Mouse (Mus musculus) forebrain, embryonic 16.5 days (tissue): Measurements from ENCODE around the gene Fstl1. TPM values are rescaled to one million over a fixed set of nuclear protein-coding genes. Genes with fewer than 3 reads are reported as not detected.

Experiments used
- ATAC-seq: fragments of 200-750 bp; cut with Nextera tagmentation; 2 replicates; pipeline ENCODE4 v1.8.0; 2017; ENCODE audit warnings: mild to moderate bottlenecking, moderate library complexity
- H3K27ac ChIP-seq: fragments of 300-500 bp; sonication (generic); 2 replicates; pipeline ENCODE4 v1.5.1; 2014; ENCODE audit warnings: low read length, control low read depth
- H3K27me3 ChIP-seq: fragments of 300-500 bp; sonication (generic); replicated peaks from 2 replicates; pipeline ENCODE4 v1.6.1; 2014; ENCODE audit warnings: low read length; ENCODE audit not compliant: control insufficient read depth, insufficient read depth
- H3K36me3 ChIP-seq: fragments of 300-500 bp; sonication (generic); 2 replicates; pipeline ENCODE4 v1.6.1; 2014; ENCODE audit not compliant: control insufficient read depth, insufficient read depth
- H3K4me1 ChIP-seq: fragments of 300-500 bp; sonication (generic); replicated peaks from 2 replicates; pipeline ENCODE4 v1.6.1; 2014; ENCODE audit warnings: low read length; ENCODE audit not compliant: control insufficient read depth, insufficient read depth
- H3K4me2 ChIP-seq: fragments of 300-500 bp; sonication (generic); 2 replicates; pipeline ENCODE4 v1.6.1; 2014; ENCODE audit warnings: mild to moderate bottlenecking, low read length, control low read depth
- H3K4me3 ChIP-seq: fragments of 300-500 bp; sonication (generic); replicated peaks from 2 replicates; pipeline ENCODE4 v1.5.1; 2014; ENCODE audit warnings: mild to moderate bottlenecking, low read length, control low read depth
- H3K9ac ChIP-seq: fragments of 300-500 bp; sonication (generic); replicated peaks from 2 replicates; pipeline ENCODE4 v1.6.1; 2014; ENCODE audit warnings: low read depth, low read length, control low read depth
- H3K9me3 ChIP-seq: fragments of 300-500 bp; sonication (generic); 2 replicates; pipeline ENCODE4 v1.6.1; 2016; ENCODE audit warnings: low read length; ENCODE audit not compliant: control insufficient read depth
- WGBS: fragments of 180-500 bp; shearing (Covaris S2); extraction: QIAGEN DNeasy Blood & Tissue Kit; methylation state at CpG from one replicate; pipeline ENCODE4 v1.1.7; 2014; 5-methylcytosine and 5-hydroxymethylcytosine counted together
- polyA plus RNA-seq: library from polyadenylated mRNA; unstranded; fragments of >200 nt; fragmentation: Nextera tagmentation; extraction: Ambion mirVana; gene quantifications from 2 replicates; pipeline ENCODE4 v1.2.1, GENCODE M21; 2015

Gene Fstl1
- polyA plus RNA-seq, 1 experiment from 2014 or later: 75.6 TPM

GRCm38 (mm10) chr16:37753809-37754208 is 22.9 kb upstream of the Fstl1 start:
- H3K9me3 ChIP-seq: no peaks in the 10 kb centered on the region
- H3K4me1 ChIP-seq: no peaks in the 10 kb centered on the region
- H3K9ac ChIP-seq: no peak overlapping the region
- ATAC-seq: no peak
- H3K27me3 ChIP-seq: no peaks in the 10 kb centered on the region
- H3K4me2 ChIP-seq: no peak overlapping the region
- no peaks in the 10 kb centered on the region for H3K36me3 ChIP-seq
- WGBS: 82% methylated on average over 1 of the region's 1 CpGs
- no peak overlapping the region for H3K4me3 ChIP-seq
- H3K27ac ChIP-seq: no peak overlapping the region

GRCm38 (mm10) chr16:37754483-37754882 is 22.2 kb upstream of the Fstl1 start:
- Histone ChIP-seq H3K9ac (no peak overlapping the region), H3K4me1 (no peaks in the 10 kb centered on the region), H3K4me3 (no peak overlapping the region), H3K4me2 (no peak overlapping the region), H3K36me3 (no peaks in the 10 kb centered on the region), H3K27ac (no peak overlapping the region), H3K9me3 (no peaks in the 10 kb centered on the region), H3K27me3 (no peaks in the 10 kb centered on the region)
- no peak for ATAC-seq
- WGBS: 69% methylated on average over 4 of the region's 4 CpGs

GRCm38 (mm10) chr16:37757223-37757622 is 19.4 kb upstream of the Fstl1 start:
- Histone ChIP-seq H3K4me2 (no peak overlapping the region), H3K27me3 (no peaks in the 10 kb centered on the region), H3K4me3 (no peak overlapping the region), H3K9me3 (no peaks in the 10 kb centered on the region), H3K4me1 (no peaks in the 10 kb centered on the region), H3K9ac (no peak overlapping the region), H3K36me3 (no peaks in the 10 kb centered on the region), H3K27ac (no peak overlapping the region)
- ATAC-seq: no peak
- 84% methylated on average over 2 of the region's 2 CpGs for WGBS

- Histone ChIP-seq H3K9ac (no peak overlapping the region), H3K4me1 (no peaks in the 10 kb centered on the region), H3K4me2 (no peak overlapping the region), H3K27me3 (no peaks in the 10 kb centered on the region), H3K9me3 (no peaks in the 10 kb centered on the region), H3K27ac (no peak overlapping the region), H3K4me3 (no peak overlapping the region), H3K36me3 (no peaks in the 10 kb centered on the region)
- no peak for ATAC-seq
- 17% methylated on average over 5 of the region's 5 CpGs for WGBS
These were observed 12.9 kb upstream of the Fstl1 start for GRCm38 (mm10) chr16:37763797-37764196.

GRCm38 (mm10) chr16:37776166-37776859 is 360 bp upstream of the Fstl1 start:
- Histone ChIP-seq H3K27ac (no peak overlapping the region), H3K4me1 (peaks cover 19% of the 10 kb centered on the region), H3K9ac (peak overlapping the region; percentile 75), H3K36me3 (no peaks in the 10 kb centered on the region), H3K4me2 (peak overlapping the region; percentile 95), H3K9me3 (no peaks in the 10 kb centered on the region), H3K4me3 (peak overlapping the region; percentile 83), H3K27me3 (no peaks in the 10 kb centered on the region)
- WGBS: 33% methylated on average over 14 of the region's 14 CpGs
- peak; percentile 29 for ATAC-seq

- ATAC-seq: no peak
- no peaks in the 10 kb centered on the region for H3K36me3 ChIP-seq
- 6% methylated on average over 4 of the region's 4 CpGs for WGBS
- H3K27me3 ChIP-seq: no peaks in the 10 kb centered on the region
- no peak overlapping the region for H3K9ac ChIP-seq
- no peak overlapping the region for H3K27ac ChIP-seq
- H3K9me3 ChIP-seq: no peaks in the 10 kb centered on the region
- H3K4me1 ChIP-seq: peaks cover 19% of the 10 kb centered on the region
- peak overlapping the region; percentile 95 for H3K4me2 ChIP-seq
- peak overlapping the region; percentile 83 for H3K4me3 ChIP-seq
These were observed 1.3 kb downstream of the Fstl1 start for GRCm38 (mm10) chr16:37777796-37778475.

GRCm38 (mm10) chr16:37778529-37778928 is 1.9 kb downstream of the Fstl1 start:
- no peak overlapping the region for H3K4me3 ChIP-seq
- peaks cover 19% of the 10 kb centered on the region for H3K4me1 ChIP-seq
- no peaks in the 10 kb centered on the region for H3K27me3 ChIP-seq
- H3K9ac ChIP-seq: no peak overlapping the region
- no peaks in the 10 kb centered on the region for H3K9me3 ChIP-seq
- peak overlapping the region; percentile 12; the same call in 1 of the 2 replicates for H3K4me2 ChIP-seq
- H3K27ac ChIP-seq: no peak overlapping the region
- no peaks in the 10 kb centered on the region for H3K36me3 ChIP-seq
- WGBS: 9% methylated on average over 5 of the region's 5 CpGs
- no peak for ATAC-seq

- ATAC-seq: no peak
- Histone ChIP-seq H3K9ac (no peak overlapping the region), H3K9me3 (no peaks in the 10 kb centered on the region), H3K4me1 (peaks cover 19% of the 10 kb centered on the region), H3K27me3 (no peaks in the 10 kb centered on the region), H3K36me3 (no peaks in the 10 kb centered on the region), H3K27ac (no peak overlapping the region), H3K4me2 (no peak overlapping the region), H3K4me3 (no peak overlapping the region)
- 48% methylated on average over 7 of the region's 7 CpGs for WGBS
These were observed 3.1 kb downstream of the Fstl1 start for GRCm38 (mm10) chr16:37779651-37780280.

GRCm38 (mm10) chr16:37780386-37780785 is 3.7 kb downstream of the Fstl1 start:
- Histone ChIP-seq H3K4me1 (peaks cover 19% of the 10 kb centered on the region), H3K9ac (no peak overlapping the region), H3K9me3 (no peaks in the 10 kb centered on the region), H3K27me3 (no peaks in the 10 kb centered on the region), H3K36me3 (no peaks in the 10 kb centered on the region), H3K4me2 (no peak overlapping the region), H3K4me3 (no peak overlapping the region), H3K27ac (no peak overlapping the region)
- 48% methylated on average over 1 of the region's 1 CpGs for WGBS
- ATAC-seq: no peak
